Mouse (Mus musculus) inflammation-experienced regulatory T-cells (primary cell): Measurements from ENCODE around the gene Terb2. TPM values are rescaled to one million over a fixed set of nuclear protein-coding genes. Genes with fewer than 3 reads are reported as not detected.

Experiments
- polyA plus RNA-seq, 2 experiments: library from polyadenylated mRNA; unstranded; fragments of 100-300 nt; shearing (Covaris generic); gene quantifications; one replicate each; pipeline ENCODE4 v1.2.1; 2017

Gene Terb2
- polyA plus RNA-seq = under 1 TPM in 1 of 2 experiments, not detected in 1; 0.31 TPM

DNA sequence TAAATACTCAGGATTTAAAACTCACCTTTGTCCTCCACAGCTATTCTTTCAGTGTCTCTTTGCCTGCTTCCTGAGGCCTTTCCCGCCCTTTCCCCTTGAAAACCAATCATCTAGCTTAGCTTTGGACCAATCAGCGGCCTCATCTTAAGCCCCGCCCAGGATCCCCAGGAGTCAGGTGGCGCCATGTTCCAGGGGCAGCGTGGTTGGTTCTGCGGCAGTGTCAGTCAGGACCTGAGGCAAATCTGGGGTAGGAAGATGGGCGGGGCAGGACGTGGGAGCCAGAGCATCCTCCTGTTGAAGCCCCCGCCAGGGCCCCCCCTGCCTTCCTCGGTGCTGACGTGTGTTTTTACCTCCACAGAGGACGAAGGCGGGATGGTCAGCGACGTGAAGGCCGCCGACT, at the start of gene Terb2, which contains the start of gene Patl2:
Gene Terb2 (plus strand): TSS at position 167 of the 400 bp plus-strand sequence.
Gene Patl2 (minus strand): TSS at position 84 of the 400 bp plus-strand sequence.

DNA sequence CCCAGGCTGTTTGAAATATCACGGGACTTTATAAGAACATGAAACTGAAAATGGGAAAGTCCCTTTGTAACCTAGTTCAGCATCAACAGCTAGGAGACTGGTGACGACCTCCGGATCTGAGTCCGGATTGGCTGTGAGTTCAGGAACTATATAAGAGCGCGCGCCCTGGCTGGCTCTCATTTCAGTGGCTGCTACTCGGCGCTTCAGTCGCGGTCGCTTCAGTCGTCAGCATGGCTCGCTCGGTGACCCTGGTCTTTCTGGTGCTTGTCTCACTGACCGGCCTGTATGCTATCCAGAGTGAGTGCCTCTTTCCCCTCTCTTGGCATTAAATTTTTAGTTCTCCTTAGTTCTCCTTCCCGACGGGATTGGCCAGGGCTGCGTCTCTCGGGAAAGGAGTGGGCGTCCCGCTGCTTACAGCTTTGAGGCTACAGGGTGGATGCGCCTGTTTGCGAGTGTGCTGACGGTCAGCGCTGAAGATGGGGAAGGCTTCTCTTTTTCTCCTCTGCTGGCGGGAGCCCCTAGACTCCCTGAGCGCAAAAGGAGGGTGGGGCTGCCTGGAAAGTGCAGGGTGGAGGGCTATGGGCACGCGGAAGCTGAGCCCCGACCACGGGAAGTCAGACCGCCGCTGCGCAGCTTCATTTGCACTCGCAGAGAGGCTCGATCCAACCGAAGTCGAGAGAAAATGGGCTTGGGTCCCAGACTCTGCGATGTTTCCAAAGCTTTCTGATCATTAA, 38.4 kb upstream of the Terb2 start, which contains the start of gene B2m:
Gene B2m (plus strand): TSS at position 179 of the 734 bp plus-strand sequence.

DNA sequence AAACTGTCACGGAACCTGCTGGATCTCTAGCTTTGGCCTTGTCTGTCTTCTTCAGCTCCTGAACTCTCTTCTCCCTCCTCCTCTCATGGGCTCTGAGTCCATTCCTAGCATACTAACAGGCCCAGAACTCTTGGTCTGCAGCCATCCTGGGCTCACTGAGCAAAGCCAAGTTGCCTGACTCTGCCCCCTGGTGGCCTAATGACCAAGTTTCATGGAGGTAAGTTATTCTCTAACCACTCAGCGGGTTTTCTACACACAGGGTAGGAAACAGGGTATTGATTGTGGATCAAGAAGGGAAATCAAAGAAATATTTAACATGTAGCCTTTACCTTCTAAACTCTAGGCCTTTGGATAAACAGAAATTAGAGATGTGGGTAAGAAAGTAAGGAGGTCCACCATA, 25.4 kb upstream of the Terb2 start, which contains the start of gene Trim69:
Gene Trim69 (plus strand): TSS at position 21 of the 400 bp plus-strand sequence.

DNA sequence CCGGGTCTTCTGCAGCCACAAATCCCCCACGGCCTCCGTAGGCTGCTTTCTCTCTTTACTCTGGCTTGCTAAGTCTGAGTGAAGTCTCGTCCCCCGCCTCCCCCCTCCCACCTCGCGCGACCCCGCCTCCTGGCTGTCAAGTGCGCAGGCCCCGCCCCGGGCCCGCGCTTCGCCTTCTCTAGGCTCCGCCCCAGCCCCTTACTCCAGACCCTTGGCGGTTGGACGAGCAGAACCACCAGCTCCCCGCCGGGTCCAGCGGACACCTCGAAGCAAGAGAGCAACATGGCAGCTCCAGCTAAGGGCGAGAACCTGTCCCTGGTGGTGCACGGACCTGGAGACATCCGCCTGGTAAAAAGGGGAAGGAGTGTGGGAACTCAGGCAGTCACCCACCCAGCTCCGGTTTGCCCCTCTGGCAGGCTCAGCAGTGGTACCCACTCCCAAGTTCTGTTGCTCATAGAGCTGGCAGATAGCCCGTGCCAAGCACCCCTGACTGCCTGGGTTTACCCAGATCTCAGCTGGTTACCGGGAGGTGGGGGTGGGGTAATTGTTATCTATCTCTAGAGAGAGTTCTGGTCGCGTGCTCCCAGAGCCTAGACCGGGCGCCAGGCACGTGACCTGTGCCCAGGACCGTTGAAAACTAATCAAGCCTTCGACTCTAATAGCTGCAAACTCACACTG, 48.7 kb downstream of the Terb2 start, which contains the start of gene Sord:
Gene Sord (plus strand): TSS at position 139 of the 678 bp plus-strand sequence.

Other genes starting within 250 kb of the Terb2 start
- gene Ctdspl2, start 230.3 kb upstream of the Terb2 start, polyA plus RNA-seq = 10 to 100 TPM; 46.0 to 52.9 TPM
- gene Mageb3, start 230.2 kb upstream of the Terb2 start, polyA plus RNA-seq = not detected
- gene Eif3j1, start 157.7 kb upstream of the Terb2 start, polyA plus RNA-seq = 10 to 100 TPM; 11.5 to 16.5 TPM
- gene Spg11, start 67.9 kb upstream of the Terb2 start, polyA plus RNA-seq = 10 to 100 TPM; 12.7 to 18.8 TPM
- gene B2m, start 38.6 kb upstream of the Terb2 start, polyA plus RNA-seq = 1,000 to 10,000 TPM; 7,214 to 7,784 TPM
- under 1 TPM in 1 of 2 experiments, not detected in 1; 0.76 TPM for gene Trim69, start 25.6 kb upstream of the Terb2 start, polyA plus RNA-seq
- 1 to 10 TPM in 1 of 2 experiments, under 1 TPM in 1; 0.69 to 1.5 TPM for gene Patl2, start 83 bp upstream of the Terb2 start, polyA plus RNA-seq
- 1 to 10 TPM; 2.3 to 3.3 TPM for gene Sord, start 48.5 kb downstream of the Terb2 start, polyA plus RNA-seq
- under 1 TPM in 1 of 2 experiments, not detected in 1; 0.27 TPM for gene Duox2, start 112.2 kb downstream of the Terb2 start, polyA plus RNA-seq
- under 1 TPM in 1 of 2 experiments, not detected in 1; 0.70 TPM for gene Duoxa2, start 112.6 kb downstream of the Terb2 start, polyA plus RNA-seq
- under 1 TPM in 1 of 2 experiments, not detected in 1; 0.66 TPM for gene Duoxa1, start 127.5 kb downstream of the Terb2 start, polyA plus RNA-seq
- under 1 TPM in 1 of 2 experiments, not detected in 1; 0.20 TPM for gene Duox1, start 129.4 kb downstream of the Terb2 start, polyA plus RNA-seq
- 1 to 10 TPM; 4.0 to 4.8 TPM for gene Shf, start 182.9 kb downstream of the Terb2 start, polyA plus RNA-seq
- gene Slc28a2, start 240.2 kb downstream of the Terb2 start, polyA plus RNA-seq = 100 to 1,000 TPM; 158 to 181 TPM